Mouse (Mus musculus) E14TG2a.4 (cell line): ENCODE measurements around the gene Gpr183.

Experiments used
- CTCF ChIP-seq: conservative IDR thresholded peaks from 2 replicates; pipeline ENCODE4 v1.5.1; 2014; ENCODE audit warnings: low read length
- NANOG ChIP-seq: IDR thresholded peaks from 2 replicates; pipeline ENCODE4 v1.6.1; 2014; ENCODE audit warnings: borderline replicate concordance, low read length, mixed read lengths
- POU5F1 ChIP-seq: IDR thresholded peaks from 2 replicates; pipeline ENCODE4 v1.6.1; 2014; ENCODE audit warnings: low read length, borderline replicate concordance

GRCm38 (mm10) chr14:121936356-121936755, 28.6 kb downstream of the Gpr183 start:
- TF ChIP-seq CTCF (no peak), POU5F1 (no peak), NANOG (no peak)
